Mouse (Mus musculus) gastrocnemius, adult 2 months (tissue): Measurements from ENCODE around the gene 9930111J21Rik1. TPM values are rescaled to one million over a fixed set of nuclear protein-coding genes. Genes with fewer than 3 reads are reported as not detected.
A peak's percentile ranks its signal among the peaks of the same experiment; 100 is the strongest.
"Not testable (repeated sequence)": the region's sequence is repeated elsewhere in the genome, so short reads cannot be mapped to it uniquely, and the experiment has no call there.

ENCODE experiments used
- DNase-seq: peaks from one replicate; pipeline ENCODE4 v3.0.0; 2022
- H3K27ac ChIP-seq: fragments of 200-600 bp; 2 replicates; pipeline ENCODE4 v1.8.1; 2022; ENCODE audit warnings: mild to moderate bottlenecking
- H3K4me3 ChIP-seq: fragments of 200-600 bp; 2 replicates; pipeline ENCODE4 v1.8.1; 2022; ENCODE audit warnings: mild to moderate bottlenecking, moderate library complexity
- intact Hi-C: fragments of 180-260 bp; cut with DNase I; formaldehyde crosslinking; loops from one replicate; pipeline ENCODE4 v1.15.1; 2025
- long read RNA-seq, 2 experiments: library from polyadenylated mRNA; stranded (forward); transcript quantifications; one replicate each; pipeline ENCODE4 v2.0.0; 2021
- total RNA-seq, 2 experiments: library from RNA; stranded (reverse); gene quantifications; 2 replicates each; pipeline ENCODE4 v1.2.3; 2021

Gene 9930111J21Rik1
- 1 to 10 TPM in 1 of 2 experiments, under 1 TPM in 1; 0.79 to 1.7 TPM for total RNA-seq
- long read RNA-seq, experiment 1 = 0 reads
- long read RNA-seq, experiment 2 = 0 reads

GRCm38 (mm10) chr11:48979251-48979650 is at the start of gene 9930111J21Rik1:
Gene 9930111J21Rik1 (minus strand): TSS chr11:48979398.
- DNase-seq, H3K4me3 ChIP-seq, H3K27ac ChIP-seq, intact Hi-C loops: not testable (repeated sequence)

- DNase-seq, H3K4me3 ChIP-seq, H3K27ac ChIP-seq, intact Hi-C loops: not testable (repeated sequence)
These were observed 32.9 kb upstream of the 9930111J21Rik1 start for GRCm38 (mm10) chr11:49012074-49012473.

- H3K4me3 ChIP-seq, H3K27ac ChIP-seq, DNase-seq, intact Hi-C loops: not testable (repeated sequence)
These were observed 27.6 kb upstream of the 9930111J21Rik1 start for GRCm38 (mm10) chr11:49006785-49007184.

GRCm38 (mm10) chr11:49006317-49006716 is 27.1 kb upstream of the 9930111J21Rik1 start:
- intact Hi-C loops, DNase-seq, H3K27ac ChIP-seq, H3K4me3 ChIP-seq: not testable (repeated sequence)

- intact Hi-C loops, DNase-seq, H3K27ac ChIP-seq, H3K4me3 ChIP-seq: not testable (repeated sequence)
These were observed 21.2 kb upstream of the 9930111J21Rik1 start for GRCm38 (mm10) chr11:49000411-49000810.

- 0 out of 2 replicates have a peak within 1 kb of the TSS, but pooled peaks have one; percentile 24 for H3K27ac ChIP-seq
- not testable (repeated sequence) for H3K4me3 ChIP-seq, DNase-seq
- intact Hi-C loops = loop anchor here (10.0 kb wide), 1 partner anchor 91 kb away; no protein-coding TSS in a partner anchor
These were observed 14.8 kb upstream of the 9930111J21Rik1 start, which contains the start of gene Tgtp1 for GRCm38 (mm10) chr11:48994018-48994417. Gene Tgtp1 (minus strand): TSS chr11:48994172.

GRCm38 (mm10) chr11:48993296-48993695 is 14.1 kb upstream of the 9930111J21Rik1 start:
- H3K4me3 ChIP-seq, H3K27ac ChIP-seq, DNase-seq: not testable (repeated sequence)
- intact Hi-C loops = loop anchor here (10.0 kb wide), 1 partner anchor 92 kb away; no protein-coding TSS in a partner anchor

- peak within 1 kb of the TSS; percentile 26 for H3K4me3 ChIP-seq
- peak within 1 kb of the TSS; percentile 79 for H3K27ac ChIP-seq
- not testable (repeated sequence) for DNase-seq
- intact Hi-C loops = loop anchor here (10.0 kb wide), 1 partner anchor 93 kb away; no protein-coding TSS in a partner anchor
These were observed 12.7 kb upstream of the 9930111J21Rik1 start, which contains the start of gene Gm12185 for GRCm38 (mm10) chr11:48991740-48992520. Gene Gm12185 (minus strand): TSS chr11:48992226.

- intact Hi-C loops = loop anchor here (10.0 kb wide), 1 partner anchor 95 kb away; no protein-coding TSS in a partner anchor
- H3K4me3 ChIP-seq, DNase-seq, H3K27ac ChIP-seq: not testable (repeated sequence)
These were observed 10.8 kb upstream of the 9930111J21Rik1 start for GRCm38 (mm10) chr11:48989981-48990380.

GRCm38 (mm10) chr11:48988219-48988618 is 9.0 kb upstream of the 9930111J21Rik1 start:
- intact Hi-C loops, DNase-seq, H3K4me3 ChIP-seq, H3K27ac ChIP-seq: not testable (repeated sequence)

- H3K4me3 ChIP-seq, intact Hi-C loops, H3K27ac ChIP-seq, DNase-seq: not testable (repeated sequence)
These were observed 3.6 kb upstream of the 9930111J21Rik1 start for GRCm38 (mm10) chr11:48982848-48983247.

- H3K27ac ChIP-seq, H3K4me3 ChIP-seq, DNase-seq, intact Hi-C loops: not testable (repeated sequence)
These were observed 854 bp upstream of the 9930111J21Rik1 start for GRCm38 (mm10) chr11:48980052-48980451.

- DNase-seq, intact Hi-C loops, H3K4me3 ChIP-seq, H3K27ac ChIP-seq: not testable (repeated sequence)
These were observed 808 bp downstream of the 9930111J21Rik1 start, which contains the start of gene Olfr56 for GRCm38 (mm10) chr11:48978240-48978939. Gene Olfr56 (plus strand): TSS chr11:48978889.

GRCm38 (mm10) chr11:48974686-48975085 is 4.5 kb downstream of the 9930111J21Rik1 start:
- intact Hi-C loops, DNase-seq: not testable (repeated sequence)

GRCm38 (mm10) chr11:48946090-48946489 is 33.1 kb downstream of the 9930111J21Rik1 start, which contains the start of gene Psme2b:
Gene Psme2b (minus strand): TSS chr11:48946190.
- H3K4me3 ChIP-seq, DNase-seq, intact Hi-C loops, H3K27ac ChIP-seq: not testable (repeated sequence)

More at GRCm38 (mm10) chr11:48974686-48975085, 4.5 kb downstream of the 9930111J21Rik1 start:
- H3K27ac ChIP-seq, H3K4me3 ChIP-seq: not testable (repeated sequence)

- H3K4me3 ChIP-seq, H3K27ac ChIP-seq, intact Hi-C loops, DNase-seq: not testable (repeated sequence)
These were observed 39.9 kb downstream of the 9930111J21Rik1 start for GRCm38 (mm10) chr11:48939286-48939685.

- intact Hi-C loops, H3K4me3 ChIP-seq, DNase-seq, H3K27ac ChIP-seq: not testable (repeated sequence)
These were observed 43.9 kb downstream of the 9930111J21Rik1 start for GRCm38 (mm10) chr11:48935291-48935690.
